Mouse (Mus musculus): ENCODE results near the gene Gpr150.
A peak's percentile ranks its signal among the peaks of the same experiment; 100 is the strongest.

Gpr150 gene

GRCm38 (mm10) chr13:76056896-76057266 is at the start of gene Gpr150:
Gpr150 (minus strand) TSS chr13:76056996.
- DNase-seq: no peak

GRCm38 (mm10) chr13:76101989-76102388 is 45.2 kb upstream of the Gpr150 start:
- DNase-seq: no peak

- peak; percentile 91 for DNase-seq
Measured at GRCm38 (mm10) chr13:76098493-76099303, 41.9 kb upstream of the Gpr150 start, which contains the start of the genes Arsk and Ttc37. Arsk (minus strand) TSS chr13:76098660. Ttc37 (plus strand) TSS chr13:76098734.

GRCm38 (mm10) chr13:76098116-76098492 is 41.3 kb upstream of the Gpr150 start:
- no peak for DNase-seq

- no peak for DNase-seq
Measured at GRCm38 (mm10) chr13:76074323-76074722, 17.5 kb upstream of the Gpr150 start.

GRCm38 (mm10) chr13:76064363-76064945 is 7.7 kb upstream of the Gpr150 start:
- DNase-seq: no peak

- DNase-seq: no peak
Measured at GRCm38 (mm10) chr13:76063548-76063947, 6.8 kb upstream of the Gpr150 start.

- no peak for DNase-seq
Measured at GRCm38 (mm10) chr13:76062569-76062968, 5.8 kb upstream of the Gpr150 start.

- DNase-seq: no peak
Measured at GRCm38 (mm10) chr13:76062126-76062525, 5.3 kb upstream of the Gpr150 start.

GRCm38 (mm10) chr13:76059591-76059990 is 2.8 kb upstream of the Gpr150 start:
- DNase-seq: no peak

GRCm38 (mm10) chr13:76057267-76058069 is 672 bp upstream of the Gpr150 start:
- DNase-seq: no peak

- DNase-seq: peak; percentile 85
Measured at GRCm38 (mm10) chr13:76056261-76056724, 503 bp downstream of the Gpr150 start.

- DNase-seq: peak; percentile 62
Measured at GRCm38 (mm10) chr13:76055391-76056232, 1.2 kb downstream of the Gpr150 start.

GRCm38 (mm10) chr13:76044971-76045370 is 11.8 kb downstream of the Gpr150 start:
- no peak for DNase-seq

- no peak for DNase-seq
Measured at GRCm38 (mm10) chr13:76042455-76042854, 14.3 kb downstream of the Gpr150 start.

- no peak for DNase-seq
Measured at GRCm38 (mm10) chr13:76024588-76024987, 32.2 kb downstream of the Gpr150 start.

GRCm38 (mm10) chr13:76021782-76022181 is 35.0 kb downstream of the Gpr150 start:
- no peak for DNase-seq

- DNase-seq: no peak
Measured at GRCm38 (mm10) chr13:76018844-76019400, 37.9 kb downstream of the Gpr150 start.

GRCm38 (mm10) chr13:76017974-76018843 is 38.6 kb downstream of the Gpr150 start, which contains the start of gene Rfesd:
Rfesd (minus strand) TSS chr13:76018719.
- peak; percentile 93 for DNase-seq

- no peak for DNase-seq
Measured at GRCm38 (mm10) chr13:76017465-76017864, 39.3 kb downstream of the Gpr150 start.

- DNase-seq: no peak
Measured at GRCm38 (mm10) chr13:76014511-76014910, 42.3 kb downstream of the Gpr150 start.
